Mouse (Mus musculus): ENCODE data around the gene Bfsp2.

The Bfsp2 gene

DNA sequence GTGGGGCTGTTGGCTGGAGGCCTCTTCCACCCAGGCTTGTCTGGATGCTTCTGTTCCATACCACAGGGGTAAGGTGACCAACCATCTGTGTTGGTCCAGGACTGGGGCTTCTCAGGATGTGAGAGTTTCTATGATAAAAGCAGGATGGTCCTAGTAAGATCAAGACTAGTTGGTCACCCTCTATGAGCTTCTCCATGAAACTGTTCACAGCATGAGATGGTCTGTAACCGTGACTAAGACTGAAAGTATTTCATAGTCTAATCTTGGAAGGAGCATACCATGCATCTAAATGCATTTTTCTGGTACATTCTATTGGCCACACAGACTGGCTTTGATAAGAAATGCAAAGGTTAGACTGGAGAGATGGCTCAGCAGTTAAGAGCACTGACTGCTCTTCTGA is 96.6 kb downstream of the Bfsp2 start:
- no peak for DNase-seq (ENCODE audit: low spot score)

DNA sequence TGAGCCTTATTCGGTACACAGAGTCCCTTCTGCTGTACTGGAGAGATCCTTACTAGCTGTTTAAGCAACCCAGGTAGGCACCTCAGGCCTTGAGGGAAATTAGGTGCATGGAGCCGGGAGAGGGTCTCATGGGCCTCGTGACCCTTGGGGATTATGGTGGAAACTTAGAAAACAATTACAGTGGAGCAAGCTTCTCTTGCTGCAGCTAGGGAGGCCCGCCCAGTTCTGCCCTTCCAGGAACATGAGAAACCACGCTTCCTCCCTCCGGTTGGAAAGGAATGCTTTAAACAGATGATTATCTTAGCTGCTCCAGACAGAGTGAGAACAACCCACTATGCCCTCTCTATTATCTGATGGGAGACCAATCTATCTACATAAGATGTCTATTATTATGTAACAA is 97.2 kb downstream of the Bfsp2 start:
- no peak for DNase-seq (ENCODE audit: low spot score)

DNA sequence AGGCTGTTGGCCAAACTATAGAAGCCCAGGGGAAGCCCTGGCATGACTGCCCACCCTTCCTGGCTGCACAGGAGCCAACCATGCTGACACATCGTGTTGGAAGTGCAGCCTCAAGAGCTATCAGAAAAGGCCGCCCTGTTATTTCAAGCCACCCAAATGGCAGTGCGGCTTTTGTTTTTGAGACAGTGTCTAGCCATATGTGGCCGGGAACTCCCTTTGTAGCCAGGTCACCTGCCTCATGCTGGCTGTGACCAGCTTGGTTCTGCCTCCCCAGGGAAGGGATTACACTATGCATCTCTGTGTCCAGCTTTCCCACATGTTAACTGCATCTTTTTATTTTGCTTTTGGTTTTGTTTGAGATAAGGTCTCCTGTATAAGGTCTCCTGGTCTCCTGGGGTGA is 99.7 kb downstream of the Bfsp2 start:
- DNase-seq (ENCODE audit: low spot score), result no peak

DNA sequence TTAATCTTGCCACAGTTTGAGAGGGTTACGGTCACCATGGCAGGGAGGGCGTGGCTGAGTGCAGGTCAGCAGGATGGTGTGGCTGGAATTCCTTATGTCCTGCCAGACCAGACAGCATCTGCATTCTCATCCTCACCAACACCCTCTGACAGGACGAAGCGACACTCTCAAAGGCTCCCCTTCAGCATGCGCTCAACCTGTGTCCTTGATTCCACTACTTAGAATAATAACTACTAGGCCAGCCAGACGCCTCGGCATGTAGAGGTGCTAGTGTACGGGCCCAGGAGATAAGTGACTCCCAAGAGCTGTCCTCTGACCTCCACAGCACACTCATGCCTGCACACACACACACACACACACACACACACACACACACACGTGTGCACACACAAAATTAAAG is 101.0 kb downstream of the Bfsp2 start:
- no peak for DNase-seq (ENCODE audit: low spot score)

DNA sequence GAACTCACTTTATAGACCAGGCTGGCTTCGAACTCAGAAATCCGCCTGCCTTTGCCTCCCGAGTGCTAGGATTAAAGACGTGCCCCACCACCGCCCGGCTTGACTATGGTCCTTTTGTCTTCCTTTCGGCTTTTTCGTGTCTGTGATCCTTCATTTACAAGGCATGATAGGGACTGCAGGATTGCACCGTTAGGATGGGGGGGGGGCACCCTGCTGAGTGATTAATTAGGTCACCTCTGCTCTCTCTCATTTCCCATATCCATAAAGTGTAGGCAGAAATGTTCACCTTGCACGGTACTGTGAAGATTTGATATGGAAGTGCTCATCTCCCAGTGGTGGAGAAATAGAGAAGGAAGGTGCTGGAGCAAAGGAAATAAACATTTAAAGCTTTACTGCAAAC is 101.5 kb downstream of the Bfsp2 start:
- DNase-seq (ENCODE audit: low spot score), result no peak

DNA sequence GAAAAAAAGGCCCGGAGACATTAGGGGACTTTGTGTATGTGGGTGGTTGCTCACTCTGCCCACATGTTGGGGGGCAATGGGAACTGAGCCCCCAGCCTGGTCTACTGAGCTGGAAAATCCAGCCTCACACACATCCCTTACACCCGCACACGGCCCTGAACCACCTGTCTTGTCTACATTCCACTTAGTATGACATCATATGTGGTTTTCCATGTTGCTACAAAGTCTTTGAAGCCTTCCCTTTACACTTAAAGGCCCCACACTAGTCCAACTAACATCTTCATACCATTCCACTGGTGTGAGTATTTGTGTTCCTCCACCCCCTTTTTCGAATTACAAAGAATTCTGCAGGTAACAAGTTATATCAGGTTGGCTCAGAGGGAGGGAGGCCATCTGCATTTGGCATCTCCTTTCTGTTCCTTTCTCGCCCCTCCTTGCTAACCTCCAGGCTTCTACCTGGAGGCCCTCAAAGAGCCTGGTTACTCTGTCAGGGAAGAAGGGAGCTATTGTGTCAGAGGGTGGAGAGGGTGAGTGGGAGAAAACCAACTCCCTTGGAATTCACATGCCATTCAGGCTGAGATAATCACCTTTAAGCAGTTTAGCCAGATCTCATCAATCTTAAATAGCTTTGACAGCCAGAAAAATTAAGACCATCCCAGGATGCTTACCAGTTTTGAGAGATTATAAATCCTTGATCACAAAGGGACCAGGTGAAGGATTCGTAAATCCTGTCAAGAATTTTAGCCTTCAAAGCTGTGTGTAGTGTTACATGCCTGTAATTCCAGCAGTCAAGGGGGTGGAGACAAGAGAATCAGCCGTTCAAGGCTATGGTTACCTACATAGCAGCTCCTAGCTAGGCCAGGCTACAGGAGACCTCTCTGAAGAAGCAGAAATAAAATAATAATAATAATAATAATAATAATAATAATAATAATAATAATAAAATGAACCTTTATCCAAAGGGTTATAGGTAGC is 103.6 kb downstream of the Bfsp2 start:
- DNase-seq (ENCODE audit: low spot score), result no peak
